Mouse (Mus musculus): ENCODE data around the gene Aggf1.

Gene Aggf1

DNA sequence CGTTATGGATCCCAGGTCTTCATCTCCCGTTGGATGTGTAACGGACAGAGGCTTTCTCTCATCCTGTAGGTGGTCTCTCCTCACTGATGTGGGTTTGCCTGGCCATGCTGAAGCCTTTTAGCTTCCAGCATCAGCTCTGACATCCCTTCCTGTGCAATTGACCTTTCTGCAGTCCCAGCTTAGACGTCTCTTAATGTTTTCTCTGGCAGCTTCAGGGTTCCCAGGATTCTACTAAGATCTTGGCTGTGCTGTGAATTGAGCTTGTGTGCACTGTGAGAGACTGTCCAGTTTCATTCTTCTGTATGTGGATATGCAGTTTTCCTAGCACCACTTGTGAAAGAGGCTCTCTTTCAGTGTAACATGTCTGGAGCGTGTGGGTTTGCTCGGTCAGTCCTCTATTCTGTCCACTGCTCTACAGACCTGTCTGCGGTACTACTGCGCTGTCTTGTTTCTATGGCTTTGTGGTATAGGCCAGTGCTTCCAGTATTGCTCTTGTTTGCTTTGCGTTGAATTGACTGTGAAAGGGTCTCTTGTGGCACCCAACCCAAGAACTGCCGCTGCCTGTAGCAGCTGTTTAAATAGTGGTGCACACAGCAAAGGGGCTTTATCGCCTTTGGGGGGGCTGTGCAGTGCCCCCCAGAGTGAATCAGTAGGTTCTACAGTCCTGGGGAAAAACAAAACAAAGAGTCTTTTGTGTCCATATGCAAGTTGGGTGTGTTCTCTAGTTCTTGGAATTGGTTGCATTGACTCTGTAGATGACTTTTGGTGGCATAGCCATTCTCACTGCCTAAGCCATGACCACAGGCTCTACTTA is 42.9 kb downstream of the Aggf1 start:
- DNase-seq (ENCODE audit: low read depth, low spot score), result no peak

DNA sequence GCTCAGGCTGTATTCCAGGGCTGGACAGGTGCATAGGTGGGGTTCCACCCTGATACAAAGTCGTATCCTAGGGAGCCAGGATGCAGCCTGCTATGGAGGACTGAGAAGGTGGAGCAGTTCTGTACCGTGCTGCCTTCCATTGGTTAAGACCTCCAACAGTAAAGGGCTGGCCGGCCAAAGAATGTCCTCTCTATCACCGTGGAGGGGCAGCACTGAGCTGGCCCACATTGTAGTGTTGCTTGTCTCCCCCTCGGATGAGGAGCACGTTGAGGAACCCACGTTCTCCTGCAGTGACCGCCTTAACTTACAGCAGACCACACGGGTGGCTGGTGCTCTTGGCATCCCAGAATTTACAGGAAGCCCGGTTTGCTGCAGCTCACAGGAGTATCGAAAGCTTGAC is 44.6 kb downstream of the Aggf1 start:
- no peak for DNase-seq (ENCODE audit: low read depth, low spot score)

DNA sequence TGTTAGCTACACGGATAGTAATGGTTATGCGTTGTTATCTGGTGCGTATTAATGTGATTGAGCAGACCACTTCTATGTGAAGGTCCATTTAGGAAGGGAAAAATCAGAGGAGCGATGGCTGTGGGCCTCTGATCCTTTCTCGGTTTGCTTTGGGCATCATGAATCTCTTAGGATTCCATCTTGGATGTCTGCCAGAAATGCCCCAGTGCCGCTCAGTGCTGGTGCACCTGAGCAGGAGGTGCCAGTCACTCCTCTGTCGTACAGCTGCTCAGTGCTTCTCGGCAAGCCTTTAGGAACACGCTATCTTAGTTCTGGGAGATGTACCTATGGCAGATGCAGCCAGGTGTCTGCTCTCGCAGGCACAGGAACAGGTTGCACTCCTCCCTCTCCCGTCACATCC is 46.4 kb downstream of the Aggf1 start:
- DNase-seq (ENCODE audit: low read depth, low spot score), result no peak

DNA sequence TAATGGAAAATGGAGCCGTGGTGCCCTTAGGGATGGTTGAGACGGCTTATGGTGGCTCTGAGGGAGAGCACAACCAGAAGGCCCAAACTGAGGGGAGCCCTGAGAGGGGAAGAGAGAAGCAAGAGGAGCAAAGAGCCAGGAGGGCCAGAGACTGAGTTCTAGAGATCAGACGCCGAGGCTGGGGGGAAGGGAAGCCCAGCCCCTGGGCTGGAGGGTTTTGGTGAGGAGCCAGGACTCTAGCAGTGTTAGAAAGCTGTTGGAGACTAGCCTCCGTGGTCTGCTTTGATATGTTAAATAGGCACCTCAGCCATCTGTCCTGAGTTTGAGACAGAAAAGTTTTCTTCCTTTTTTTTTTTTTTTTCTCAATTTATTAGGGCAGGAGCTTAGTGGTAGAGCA is 47.8 kb downstream of the Aggf1 start:
- peak; percentile 9 for DNase-seq (ENCODE audit: low read depth, low spot score)

DNA sequence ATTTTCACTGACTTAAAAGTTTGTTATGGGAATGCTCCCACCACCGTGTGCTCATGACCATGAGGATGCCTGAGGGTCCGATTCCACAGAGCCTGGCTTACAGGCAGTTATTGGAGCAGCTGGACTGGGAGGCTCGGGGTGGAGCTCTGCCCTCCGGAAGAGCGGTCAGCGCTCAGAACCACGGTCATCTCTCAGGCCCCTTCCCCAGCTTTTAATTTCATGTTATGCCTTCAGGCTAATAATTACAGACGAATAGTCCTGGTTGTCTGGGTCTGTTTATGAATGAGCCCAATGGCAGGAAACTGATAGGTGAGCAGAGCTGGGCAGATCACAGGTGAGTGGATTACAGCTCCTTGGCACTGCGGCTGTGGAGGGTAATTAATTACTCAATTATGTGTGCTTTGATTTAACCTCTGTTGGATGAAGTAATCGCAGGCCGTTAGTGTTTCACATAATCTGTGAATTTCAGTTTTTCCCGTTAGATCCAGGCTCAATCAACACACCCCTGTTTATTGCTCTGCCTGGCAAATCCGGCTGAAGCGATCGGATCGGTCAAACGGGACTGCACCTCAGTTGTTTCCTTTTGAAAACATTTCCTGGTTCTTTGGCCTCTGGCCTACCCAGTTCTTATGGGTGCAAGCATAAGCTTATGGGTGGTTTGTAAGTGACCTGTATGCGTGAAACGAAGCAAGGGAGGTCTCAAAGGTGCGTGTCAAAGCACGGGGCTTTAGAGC is 48.4 kb downstream of the Aggf1 start:
- peak; percentile 22 for DNase-seq (ENCODE audit: low read depth, low spot score)

DNA sequence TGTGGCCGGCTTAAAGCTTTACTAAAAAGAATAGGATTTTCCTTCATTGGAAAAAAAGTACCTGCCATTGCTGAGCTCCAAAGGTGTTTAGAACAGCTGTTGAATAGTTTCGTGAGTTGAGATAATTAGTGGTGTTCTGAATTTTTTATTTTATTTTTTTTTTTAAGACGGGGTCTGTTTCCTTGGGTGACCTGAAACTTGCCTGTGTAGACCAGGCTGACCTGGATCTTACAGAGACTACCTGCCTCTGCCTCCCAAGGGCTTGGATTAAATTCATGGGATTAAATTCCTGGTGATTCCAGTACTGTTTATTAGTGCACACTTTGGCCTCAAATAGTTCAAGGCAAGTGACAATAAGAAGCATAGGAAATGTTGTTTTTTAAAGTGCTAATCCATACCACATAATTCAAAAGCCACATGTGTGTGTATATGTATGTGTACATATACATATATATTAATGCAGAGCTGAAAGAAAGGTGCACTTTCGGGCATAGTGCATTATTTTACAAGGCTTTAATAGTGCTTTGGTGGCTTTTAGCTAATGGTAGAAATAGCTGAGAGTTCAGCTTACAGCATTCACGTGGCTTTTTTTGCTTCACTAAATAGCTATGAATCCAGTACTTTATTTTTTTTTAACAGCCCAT is 49.1 kb downstream of the Aggf1 start:
- DNase-seq (ENCODE audit: low read depth, low spot score), result peak; percentile 8

DNA sequence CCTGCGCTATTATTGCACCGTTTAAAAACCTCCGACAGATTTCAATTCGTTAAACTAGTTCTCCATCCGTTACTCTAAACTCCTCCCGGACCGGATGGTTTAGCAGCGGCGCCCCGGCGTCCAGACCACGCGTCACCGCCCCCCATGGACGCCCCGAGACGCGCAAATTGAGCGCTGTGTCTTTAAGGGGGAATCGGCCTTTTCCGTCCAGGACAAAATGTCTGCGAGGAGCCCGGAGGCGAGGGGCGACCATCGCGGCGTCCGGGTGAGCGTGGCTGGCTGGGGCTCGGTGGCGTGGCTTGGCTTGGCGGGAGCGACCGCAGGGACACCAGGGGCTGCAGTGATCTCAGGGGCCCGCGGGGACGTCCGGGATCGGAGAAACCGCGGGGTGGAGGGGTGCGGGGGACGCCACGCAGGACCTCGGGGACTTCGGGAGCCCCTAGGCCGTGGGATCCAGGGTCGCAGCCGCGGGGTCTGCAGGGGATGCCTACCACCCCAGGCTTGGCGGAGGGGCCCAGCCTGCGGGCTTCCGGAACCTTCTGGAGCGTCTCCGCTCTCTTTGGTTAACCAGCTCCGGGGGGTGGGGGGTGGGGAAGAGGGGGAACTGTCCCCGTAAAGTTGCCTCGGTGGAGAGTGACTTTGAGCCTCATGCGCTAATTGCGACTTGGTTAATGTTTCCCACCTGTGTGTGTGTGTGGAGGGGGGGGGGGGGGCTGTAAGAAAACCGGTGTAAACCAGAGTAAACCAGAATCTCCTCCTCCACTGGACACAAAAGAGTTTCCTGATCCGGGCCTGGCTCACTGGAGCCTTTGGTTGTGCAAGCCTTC is 49.9 kb downstream of the Aggf1 start:
- DNase-seq (ENCODE audit: low read depth, low spot score), result peak; percentile 65

DNA sequence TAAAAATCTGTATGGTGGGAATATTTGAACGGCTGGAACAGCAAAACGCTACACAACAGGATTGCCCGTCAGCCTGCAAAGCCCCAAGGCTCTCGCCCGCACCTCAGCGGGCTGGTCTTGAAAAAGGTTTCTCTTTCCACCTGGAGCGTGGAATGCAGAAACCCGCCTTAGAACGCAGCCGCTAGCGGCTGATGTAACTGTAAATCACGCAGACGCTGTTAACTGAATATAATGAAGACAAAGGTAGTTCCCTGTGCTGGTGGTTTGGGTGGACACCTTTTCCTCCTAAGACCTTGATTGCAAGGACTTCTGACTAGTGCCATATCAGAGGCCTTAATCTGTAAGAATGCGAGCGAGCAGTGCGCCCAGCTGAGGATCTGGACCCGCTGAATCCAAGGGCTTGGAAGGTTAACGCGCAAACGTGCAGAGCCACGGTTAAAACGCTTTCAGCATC is 50.5 kb downstream of the Aggf1 start:
- peak; percentile 34 for DNase-seq (ENCODE audit: low read depth, low spot score)

DNA sequence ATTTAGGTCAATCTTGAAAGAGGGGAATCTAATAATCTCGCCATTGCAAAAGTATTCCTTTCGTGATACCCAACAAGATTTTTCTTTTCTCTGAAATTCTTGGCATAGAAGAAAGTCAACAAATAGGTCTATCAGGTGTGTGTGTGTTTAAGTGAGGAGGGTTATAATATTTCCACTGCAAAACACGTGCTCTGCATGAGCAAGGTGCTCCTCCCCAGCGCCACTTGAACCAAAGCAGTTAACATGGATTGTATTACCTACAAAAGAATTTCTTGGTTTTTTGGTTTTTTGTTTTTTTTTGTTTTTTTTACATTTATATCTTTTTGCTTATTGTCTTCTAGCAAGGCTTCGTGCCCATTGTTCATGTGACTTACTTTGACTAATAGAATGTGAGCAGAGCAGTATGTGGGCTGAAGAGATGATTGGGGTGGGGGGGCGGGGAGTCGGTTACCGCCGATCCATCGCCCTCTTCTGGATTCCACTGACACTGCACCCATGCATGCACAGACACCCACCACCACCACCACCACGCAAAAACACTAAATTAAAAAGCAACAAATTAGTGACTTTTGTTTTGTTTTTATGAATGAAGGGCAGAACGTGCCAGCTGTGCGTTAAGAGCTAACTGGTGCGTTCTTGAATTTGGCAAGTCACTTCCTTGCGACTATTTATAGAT is 51.1 kb downstream of the Aggf1 start:
- peak; percentile 34 for DNase-seq (ENCODE audit: low read depth, low spot score)

DNA sequence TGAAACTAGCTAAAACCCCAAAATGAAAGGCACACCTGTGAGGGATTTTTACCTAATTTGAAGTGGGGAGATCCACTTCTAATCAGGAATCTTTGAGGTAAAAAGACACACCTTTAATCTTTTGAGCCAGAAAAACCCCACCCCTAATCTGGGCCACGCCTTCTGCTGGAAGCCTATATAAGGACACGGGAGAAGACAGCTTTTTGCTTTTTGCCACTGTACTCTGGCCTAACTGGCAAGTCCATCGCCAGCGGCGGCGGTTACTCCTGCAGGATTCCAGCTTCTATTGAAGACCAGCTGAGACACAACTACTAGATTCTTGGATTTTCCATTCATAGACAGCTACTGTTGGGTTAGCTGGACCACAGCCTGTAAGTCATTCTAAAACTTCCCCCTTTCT is 51.8 kb downstream of the Aggf1 start, which contains the start of gene Zbed3:
TSS of gene Zbed3 (plus strand) at position 213 of the 400 bp plus-strand sequence.
- DNase-seq (ENCODE audit: low read depth, low spot score), result no peak

DNA sequence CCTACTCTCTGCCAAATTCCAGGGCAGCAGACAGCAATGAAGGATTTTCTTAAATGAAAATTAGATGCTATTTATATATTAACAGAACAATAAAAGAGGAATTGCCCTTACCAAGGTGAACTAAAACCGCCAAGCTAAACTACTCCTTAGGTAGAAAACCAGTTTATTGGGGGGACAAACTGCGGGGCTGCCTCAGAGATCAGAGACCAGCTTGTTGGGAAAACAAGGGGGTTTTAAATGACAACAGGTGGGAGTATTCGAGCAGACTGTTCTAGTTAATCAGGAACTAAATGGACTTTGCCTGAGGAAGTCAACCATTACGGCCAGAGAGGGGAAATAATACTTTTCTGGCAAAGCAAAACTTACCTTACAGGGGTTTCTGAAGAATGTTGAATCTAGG is 54.7 kb downstream of the Aggf1 start:
- DNase-seq (ENCODE audit: low read depth, low spot score), result no peak

DNA sequence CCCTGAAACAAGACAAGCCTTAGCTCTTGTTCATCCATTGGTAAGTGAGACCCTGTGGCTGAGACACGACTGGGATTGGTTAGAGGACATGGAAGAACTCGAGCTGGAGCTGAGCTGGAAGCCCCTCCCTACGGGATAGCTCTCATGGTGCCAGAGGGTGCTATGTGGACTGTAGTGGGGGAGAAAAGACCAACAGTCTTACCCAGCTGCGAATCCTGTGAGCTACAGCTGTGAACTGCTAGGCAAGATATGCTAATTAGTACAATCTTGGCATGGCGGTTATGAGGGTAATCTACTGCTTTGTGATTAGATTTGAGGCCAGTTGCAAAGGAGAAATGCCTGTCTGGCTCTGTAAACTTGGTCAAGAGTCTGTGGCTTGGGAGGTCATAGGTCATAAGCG is 56.0 kb downstream of the Aggf1 start:
- DNase-seq (ENCODE audit: low read depth, low spot score), result no peak

DNA sequence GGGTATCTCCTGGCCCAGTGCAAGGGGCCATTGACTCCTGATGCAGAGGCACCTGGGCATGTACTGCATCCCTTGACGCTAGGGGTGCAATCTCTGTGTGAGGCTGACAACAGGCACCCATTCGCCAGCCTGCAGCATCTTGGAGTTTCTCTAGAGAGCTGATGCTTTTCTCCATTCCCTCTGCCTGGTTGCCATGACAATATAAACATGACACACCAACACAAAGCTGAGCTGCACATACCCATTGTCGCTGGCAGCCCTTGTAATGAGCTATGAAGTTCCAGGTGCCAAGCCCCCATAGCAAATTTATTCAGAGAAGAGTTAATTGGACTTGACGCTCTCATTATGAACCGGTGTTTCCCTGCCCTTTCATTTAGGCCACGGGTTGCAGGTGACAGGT is 63.1 kb downstream of the Aggf1 start:
- DNase-seq (ENCODE audit: low read depth, low spot score), result no peak

DNA sequence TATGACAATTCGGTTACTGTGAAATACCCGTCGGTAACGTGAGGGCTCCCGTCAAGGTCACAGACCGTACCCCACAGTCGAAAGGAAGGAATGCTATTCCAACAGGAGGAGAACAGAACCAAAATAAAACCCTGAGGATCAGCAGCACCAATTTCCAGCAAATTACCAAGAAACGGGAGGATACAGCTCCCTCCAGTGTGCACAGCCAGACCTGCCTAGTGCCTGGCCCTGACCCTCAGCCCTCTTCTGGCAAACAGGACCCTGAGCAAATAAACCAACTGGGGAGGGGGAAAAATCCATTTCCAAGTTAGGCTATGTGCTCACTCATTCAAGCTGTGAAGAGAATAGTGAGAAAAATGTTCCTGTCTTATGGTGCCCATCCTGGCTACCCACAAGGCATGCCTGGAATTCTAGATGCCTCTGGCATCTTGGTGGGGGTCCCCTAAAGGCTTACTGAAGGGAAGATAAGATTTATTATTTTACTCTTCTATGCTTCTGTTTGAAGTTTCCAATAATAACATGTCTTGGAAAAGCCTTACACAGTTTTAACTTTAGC is 68.0 kb downstream of the Aggf1 start:
- no peak for DNase-seq (ENCODE audit: low read depth, low spot score)

DNA sequence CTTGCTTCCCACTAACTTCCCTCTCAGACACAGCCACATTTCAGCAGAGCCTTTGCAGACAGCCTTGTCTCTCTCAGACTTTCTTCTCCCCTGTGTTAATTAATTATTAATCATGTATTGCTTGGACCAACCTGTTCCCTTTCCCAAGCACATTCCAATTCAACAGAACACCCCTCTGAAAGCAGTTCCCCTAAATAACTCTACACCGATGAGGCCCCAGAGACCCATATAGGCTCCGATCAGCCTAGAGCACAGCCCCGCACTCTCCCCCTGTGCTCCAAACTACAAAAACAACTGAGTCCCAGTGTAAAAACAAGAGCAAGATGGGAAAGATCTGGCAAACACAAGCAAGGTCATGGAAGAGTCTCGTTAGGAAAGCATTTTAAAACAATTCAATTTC is 68.6 kb downstream of the Aggf1 start:
- no peak for DNase-seq (ENCODE audit: low read depth, low spot score)
